In the genomic region with DNA sequence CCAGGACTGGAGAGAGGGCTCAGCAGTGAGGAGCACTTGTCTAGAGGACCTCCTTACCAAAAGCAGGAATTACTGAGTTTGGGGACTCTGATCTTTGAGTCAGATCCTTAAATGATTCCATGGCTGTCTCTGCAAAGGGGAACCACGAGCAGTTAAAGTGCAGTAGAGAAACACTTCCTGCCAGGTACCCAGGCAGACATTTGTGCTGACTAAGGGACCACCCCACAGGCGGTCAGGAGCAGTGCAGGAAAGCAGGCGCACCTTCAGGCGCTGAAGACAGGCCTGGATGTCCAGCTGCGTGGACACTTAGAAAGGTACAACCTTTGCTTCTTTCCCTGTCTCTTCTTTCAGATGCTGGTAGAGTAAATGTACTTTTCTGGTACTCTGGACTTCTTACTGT, we compare ENCODE assay signal across 26 mouse cellular contexts. TPM values are rescaled to one million over a fixed set of nuclear protein-coding genes. Genes with fewer than 3 reads are reported as not detected.
DNase-seq lines count a peak whose midpoint lies in the region; ATAC-seq and TF ChIP-seq lines count a peak whose summit lies in the region.
"Had no signal": no experiment of that assay in that cellular context is flagged by ENCODE, and none has a peak within 500 bp of the region (broad histone marks: within the 10 kb centered on the region; RNA-seq: fewer than 3 reads in every experiment).

No protein-coding gene starts in this region.

- H3K79me2 ChIP-seq in macrophage (ENCODE audit: inconsistent target): peaks cover 35% of the 10 kb centered on the region

- H3K9me3 ChIP-seq in kidney, embryonic 16.5 days (ENCODE audit: low read length): no peaks in the 10 kb centered on the region
- no peaks in the 10 kb centered on the region for H3K9me3 ChIP-seq in liver, embryonic 12.5 days (replicated peaks)
- H3K9me3 ChIP-seq: embryonic facial prominence, embryonic 10.5 days; embryonic facial prominence, embryonic 15.5 days; forebrain, embryonic 12.5 days; heart, embryonic 12.5 days; midbrain, embryonic 12.5 days; stomach, embryonic 15.5 days had no signal

- TF ChIP-seq CTCF in bone marrow macrophage, adult 2 months (IDR thresholded peaks at IDR 0.05; ENCODE audit: low read depth, low read length): no peak

- no peak for DNase-seq in kidney, adult 18-20 months
- peak; percentile 7 for DNase-seq in liver
- DNase-seq in Muller cell, postnatal 12 days (ENCODE audit: inconsistent ontology term): no peak
- DNase-seq in left cerebral cortex, postnatal 4 days: no peak
- DNase-seq: adrenal gland, postnatal 36 days; cerebellum, adult 2 months; cerebellum, postnatal 14 days; forebrain, postnatal 0 days; heart, postnatal 4 days; kidney, adult 11 months; layer of hippocampus, adult 9-11 months; lung, adult 18-20 months; right cerebral cortex, postnatal 14 days; thymus, postnatal 36 days had no signal

- H3K36me3 ChIP-seq in kidney, embryonic 16.5 days (ENCODE audit: insufficient read depth, low read length): 0 out of 2 replicates have a peak, but pooled peaks cover 3% of the 10 kb centered on the region
- no peaks in the 10 kb centered on the region for H3K36me3 ChIP-seq in liver, embryonic 12.5 days
- no peaks in the 10 kb centered on the region; the same call in 1 of the 2 replicates for H3K36me3 ChIP-seq in macrophage (ENCODE audit: inconsistent target)
- H3K36me3 ChIP-seq: forebrain, embryonic 12.5 days had no signal

- ATAC-seq in kidney, embryonic 16.5 days (ENCODE audit: low FRiP score, low TSS enrichment): 0 out of 2 replicates have a peak, but pooled peaks have one; percentile 46
- ATAC-seq in liver, embryonic 12.5 days: no peak
- ATAC-seq: forebrain, postnatal 0 days; lung, postnatal 0 days had no signal

- TF ChIP-seq POLR2A in bone marrow macrophage, adult 2 months (IDR thresholded peaks at IDR 0.05; ENCODE audit: borderline replicate concordance, low read depth, low read length): no peak

- no peak overlapping the region for H3K4me3 ChIP-seq in kidney, embryonic 16.5 days (ENCODE audit: low read length)
- H3K4me3 ChIP-seq in liver, embryonic 12.5 days: no peak overlapping the region
- no peak overlapping the region for H3K4me3 ChIP-seq in bone marrow macrophage, adult 2 months (ENCODE audit: insufficient read depth, low read length)
- no peak overlapping the region for H3K4me3 ChIP-seq in macrophage (ENCODE audit: inconsistent target)
- H3K4me3 ChIP-seq: embryonic facial prominence, embryonic 10.5 days; embryonic facial prominence, embryonic 15.5 days; forebrain, embryonic 12.5 days; heart, embryonic 12.5 days; midbrain, embryonic 12.5 days; stomach, embryonic 15.5 days had no signal

- H3K9ac ChIP-seq in kidney, embryonic 16.5 days (replicated peaks; ENCODE audit: low read length): no peak overlapping the region
- no peak overlapping the region for H3K9ac ChIP-seq in liver, embryonic 12.5 days
- H3K9ac ChIP-seq: embryonic facial prominence, embryonic 15.5 days; forebrain, embryonic 12.5 days; forebrain, postnatal 0 days; heart, embryonic 12.5 days; hindbrain, embryonic 14.5 days; midbrain, embryonic 12.5 days; stomach, embryonic 15.5 days had no signal

- no peaks in the 10 kb centered on the region for H3K27me3 ChIP-seq in kidney, embryonic 16.5 days (ENCODE audit: insufficient read depth, low read length)
- no peaks in the 10 kb centered on the region for H3K27me3 ChIP-seq in liver, embryonic 12.5 days (replicated peaks)
- H3K27me3 ChIP-seq: embryonic facial prominence, embryonic 15.5 days; forebrain, embryonic 12.5 days; heart, embryonic 12.5 days; midbrain, embryonic 12.5 days; stomach, embryonic 15.5 days had no signal

- H3K27ac ChIP-seq in kidney, embryonic 16.5 days (ENCODE audit: low read length): no peak overlapping the region
- H3K27ac ChIP-seq in liver, embryonic 12.5 days: no peak overlapping the region
- peak overlapping the region; percentile 19; the same call in 1 of the 2 replicates for H3K27ac ChIP-seq in bone marrow macrophage, adult 2 months (ENCODE audit: insufficient read depth, low read depth, low read length)
- H3K27ac ChIP-seq in macrophage: 0 out of 2 replicates have a peak overlapping the region, but pooled peaks have one; percentile 0
- H3K27ac ChIP-seq: embryonic facial prominence, embryonic 10.5 days; embryonic facial prominence, embryonic 15.5 days; forebrain, embryonic 12.5 days; hindbrain, embryonic 14.5 days; midbrain, embryonic 12.5 days; stomach, embryonic 15.5 days had no signal

- H3K4me1 ChIP-seq in kidney, embryonic 16.5 days (ENCODE audit: insufficient read depth, low read length): no peaks in the 10 kb centered on the region; the same call in 1 of the 2 replicates
- H3K4me1 ChIP-seq in liver, embryonic 12.5 days: peaks cover 4% of the 10 kb centered on the region; the same call in 1 of the 2 replicates
- peaks cover 34% of the 10 kb centered on the region for H3K4me1 ChIP-seq in bone marrow macrophage, adult 2 months (ENCODE audit: control insufficient read depth, insufficient read depth, low read length)
- H3K4me1 ChIP-seq: embryonic facial prominence, embryonic 15.5 days; forebrain, embryonic 12.5 days; midbrain, embryonic 12.5 days; stomach, embryonic 15.5 days had no signal

- H3K4me2 ChIP-seq in kidney, embryonic 16.5 days (replicated peaks; ENCODE audit: low read depth, low read length): no peak overlapping the region
- no peak overlapping the region for H3K4me2 ChIP-seq in liver, embryonic 12.5 days
- H3K4me2 ChIP-seq: embryonic facial prominence, embryonic 15.5 days; forebrain, embryonic 12.5 days; heart, embryonic 12.5 days; hindbrain, embryonic 14.5 days; midbrain, embryonic 12.5 days; stomach, embryonic 15.5 days had no signal

- intact Hi-C loops in left cerebral cortex, postnatal 4 days (cut with DNase I): loop anchor here (5.0 kb wide), 1 partner anchor 39 kb away; no protein-coding TSS in a partner anchor

- 51% methylated on average over 5 of the region's 5 CpGs for WGBS in kidney, embryonic 16.5 days
- WGBS in liver, embryonic 12.5 days (ENCODE audit: insufficient replicate concordance): 52% methylated on average over 5 of the region's 5 CpGs
- 59% methylated on average over 5 of the region's 5 CpGs for WGBS in macrophage (ENCODE audit: missing documents)

RNA-seq across cellular contexts. Expression of a gene that starts 28.7 kb away (rescaled TPM):
- 24.1 and 28.0 TPM in 2 replicates for polyA plus RNA-seq in kidney, embryonic 16.5 days (2015; fragmentation: Nextera tagmentation; extraction: Ambion mirVana)
- 8.6 and 8.8 TPM in 2 replicates for polyA plus RNA-seq in liver, embryonic 12.5 days (2016; fragmentation: Nextera tagmentation; extraction: Ambion mirVana)
- polyA plus RNA-seq in bone marrow macrophage, adult 2 months (2012; ENCODE audit: insufficient read depth, insufficient read length, missing spikeins): 28.3 and 32.6 TPM in 2 replicates
- total RNA-seq in macrophage (2018; cell fraction: chromatin; rRNA removed): 100 to 1,000 TPM; 180 to 635 (median 330) TPM
- 10 to 100 TPM; 27.0 to 65.7 (median 45.7) TPM for total RNA-seq in macrophage (2018; cell fraction: cytosol; rRNA removed)
- total RNA-seq in macrophage (2018; cell fraction: nucleus; rRNA removed): 100 to 1,000 TPM; 107 to 341 (median 170) TPM
- 20.0 to 74.7 TPM (median 35.6 TPM) in 3 replicates for polyA plus RNA-seq in macrophage (2018)
- total RNA-seq in left cerebral cortex, postnatal 4 days (2021): 100 to 1,000 TPM; 146 to 153 TPM

RNA-seq across cellular contexts. Expression of a gene that starts 53.2 kb away (rescaled TPM):
- 385 and 423 TPM in 2 replicates for polyA plus RNA-seq in kidney, embryonic 16.5 days (2015; fragmentation: Nextera tagmentation; extraction: Ambion mirVana)
- polyA plus RNA-seq in liver, embryonic 12.5 days (2016; fragmentation: Nextera tagmentation; extraction: Ambion mirVana): 234 and 239 TPM in 2 replicates
- 141 and 150 TPM in 2 replicates for polyA plus RNA-seq in bone marrow macrophage, adult 2 months (2012; ENCODE audit: insufficient read depth, insufficient read length, missing spikeins)
- total RNA-seq in macrophage (2018; cell fraction: chromatin; rRNA removed): 10 to 100 TPM in 22 of 26 experiments, 1 to 10 TPM in 4; 3.7 to 47.8 (median 26.8) TPM
- 100 to 1,000 TPM in 4 of 26 experiments, 10 to 100 TPM in 22; 65.9 to 109 (median 87.0) TPM for total RNA-seq in macrophage (2018; cell fraction: cytosol; rRNA removed)
- 10 to 100 TPM in 25 of 26 experiments, 1 to 10 TPM in 1; 9.5 to 69.2 (median 27.0) TPM for total RNA-seq in macrophage (2018; cell fraction: nucleus; rRNA removed)
- 79.4 to 113 TPM (median 93.9 TPM) in 3 replicates for polyA plus RNA-seq in macrophage (2018)
- 100 to 1,000 TPM; 200 to 211 TPM for total RNA-seq in left cerebral cortex, postnatal 4 days (2021)

Comparison
In these comparisons a context has a peak if more than half of its experiments do, and no peak if none do; other contexts are left out.
1. H3K27ac ChIP-seq: peak in bone marrow macrophage, adult 2 months (single experiment) and macrophage (single experiment); none in kidney, embryonic 16.5 days (single experiment) and liver, embryonic 12.5 days (single experiment).